Mouse (Mus musculus) spleen, adult 2 months (tissue): ENCODE data around the gene Tmem44.

Source experiments
- CTCF ChIP-seq: fragments of 200-500 bp; IDR thresholded peaks from 2 replicates; pipeline ENCODE4 v1.5.1; 2011; ENCODE audit warnings: mild to moderate bottlenecking, inconsistent platforms; ENCODE audit not compliant: insufficient read depth, insufficient read length, insufficient replicate concordance; ENCODE audit errors: extremely low read depth
- POLR2A ChIP-seq: fragments of 200-500 bp; IDR thresholded peaks from 2 replicates; pipeline ENCODE4 v1.6.1; 2011; ENCODE audit warnings: low read depth, low read length, inconsistent platforms

DNA sequence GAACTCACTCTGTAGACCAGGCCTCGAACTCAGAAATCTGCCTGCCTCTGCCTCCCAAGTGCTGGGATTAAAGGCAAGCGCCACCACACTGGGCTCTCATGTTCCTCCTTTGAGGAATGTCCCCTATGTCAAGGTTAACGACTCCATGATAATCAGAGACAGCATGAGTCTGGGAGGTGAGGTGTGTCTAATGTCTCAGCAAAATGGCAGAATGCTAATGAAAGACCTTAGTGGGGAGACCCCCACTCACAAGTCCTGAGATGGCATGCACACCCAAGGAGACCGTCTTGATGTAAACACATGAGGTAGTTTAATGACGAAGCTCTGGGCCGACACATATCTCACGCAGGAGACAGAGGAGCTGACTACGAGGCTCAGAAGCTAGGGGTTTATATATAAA, 3.5 kb upstream of the Tmem44 start:
- TF ChIP-seq POLR2A (no peak), CTCF (no peak)
